Mouse (Mus musculus): ENCODE results near the gene Arhgef3.

The Arhgef3 gene

GRCm38 (mm10) chr14:27115275-27115660 lies 569 bp downstream of the Arhgef3 start:
- peak; percentile 33 for DNase-seq (ENCODE audit: low read depth, low spot score)

- DNase-seq (ENCODE audit: low read depth, low spot score) = no peak
Measured at GRCm38 (mm10) chr14:27115991-27116390, 1.3 kb downstream of the Arhgef3 start.

- no peak for DNase-seq (ENCODE audit: low read depth, low spot score)
Measured at GRCm38 (mm10) chr14:27116577-27117165, 2.0 kb downstream of the Arhgef3 start.

- DNase-seq (ENCODE audit: low read depth, low spot score) = no peak
Measured at GRCm38 (mm10) chr14:27118546-27118945, 3.8 kb downstream of the Arhgef3 start.

- no peak for DNase-seq (ENCODE audit: low read depth, low spot score)
Measured at GRCm38 (mm10) chr14:27122646-27123045, 7.9 kb downstream of the Arhgef3 start.

GRCm38 (mm10) chr14:27123543-27123942 lies 8.8 kb downstream of the Arhgef3 start:
- DNase-seq (ENCODE audit: low read depth, low spot score) = peak; percentile 57

- DNase-seq (ENCODE audit: low read depth, low spot score) = no peak
Measured at GRCm38 (mm10) chr14:27130031-27130430, 15.3 kb downstream of the Arhgef3 start.

- DNase-seq (ENCODE audit: low read depth, low spot score) = no peak
Measured at GRCm38 (mm10) chr14:27130676-27131075, 16.0 kb downstream of the Arhgef3 start.

GRCm38 (mm10) chr14:27131521-27131920 lies 16.8 kb downstream of the Arhgef3 start:
- no peak for DNase-seq (ENCODE audit: low read depth, low spot score)

- no peak for DNase-seq (ENCODE audit: low read depth, low spot score)
Measured at GRCm38 (mm10) chr14:27138891-27139290, 24.2 kb downstream of the Arhgef3 start.

GRCm38 (mm10) chr14:27139968-27140367 lies 25.3 kb downstream of the Arhgef3 start:
- DNase-seq (ENCODE audit: low read depth, low spot score) = no peak

GRCm38 (mm10) chr14:27141486-27141885 lies 26.8 kb downstream of the Arhgef3 start:
- DNase-seq (ENCODE audit: low read depth, low spot score) = no peak

- no peak for DNase-seq (ENCODE audit: low read depth, low spot score)
Measured at GRCm38 (mm10) chr14:27142680-27143079, 28.0 kb downstream of the Arhgef3 start.

GRCm38 (mm10) chr14:27145171-27146045 lies 30.7 kb downstream of the Arhgef3 start:
- no peak for DNase-seq (ENCODE audit: low read depth, low spot score)

GRCm38 (mm10) chr14:27147726-27148125 lies 33.0 kb downstream of the Arhgef3 start:
- DNase-seq (ENCODE audit: low read depth, low spot score) = no peak

GRCm38 (mm10) chr14:27149401-27149800 lies 34.7 kb downstream of the Arhgef3 start:
- DNase-seq (ENCODE audit: low read depth, low spot score) = no peak

- no peak for DNase-seq (ENCODE audit: low read depth, low spot score)
Measured at GRCm38 (mm10) chr14:27150011-27150640, 35.4 kb downstream of the Arhgef3 start.

- peak; percentile 48 for DNase-seq (ENCODE audit: low read depth, low spot score)
Measured at GRCm38 (mm10) chr14:27151432-27151831, 36.7 kb downstream of the Arhgef3 start.

- DNase-seq (ENCODE audit: low read depth, low spot score) = no peak
Measured at GRCm38 (mm10) chr14:27155088-27155487, 40.4 kb downstream of the Arhgef3 start.

GRCm38 (mm10) chr14:27156032-27156431 lies 41.3 kb downstream of the Arhgef3 start:
- no peak for DNase-seq (ENCODE audit: low read depth, low spot score)

GRCm38 (mm10) chr14:27158133-27158532 lies 43.4 kb downstream of the Arhgef3 start:
- no peak for DNase-seq (ENCODE audit: low read depth, low spot score)

- no peak for DNase-seq (ENCODE audit: low read depth, low spot score)
Measured at GRCm38 (mm10) chr14:27158782-27159181, 44.1 kb downstream of the Arhgef3 start.

- DNase-seq (ENCODE audit: low read depth, low spot score) = no peak
Measured at GRCm38 (mm10) chr14:27160762-27161161, 46.1 kb downstream of the Arhgef3 start.
